Mouse (Mus musculus) granulocyte monocyte progenitor cell, adult 5-6 weeks (primary cell): ENCODE measurements around the gene Wipf2. TPM values are rescaled to one million over a fixed set of nuclear protein-coding genes. Genes with fewer than 3 reads are reported as not detected.
"Not testable (repeated sequence)": the region's sequence is repeated elsewhere in the genome, so short reads cannot be mapped to it uniquely, and the experiment has no call there.

Experiments
- ATAC-seq: replicated peaks from 2 replicates; pipeline ENCODE4 v1.8.0; 2016; ENCODE audit warnings: mild to moderate bottlenecking, moderate TSS enrichment, inconsistent platforms; ENCODE audit not compliant: poor library complexity, severe bottlenecking
- total RNA-seq, 2 experiments: library from RNA; stranded (forward) in 1 of 2; stranded (reverse) in 1 of 2; fragments of 200-712, 200-1000 nt in 1 of 2; fragments of >200 nt in 1 of 2; fragmentation: Nextera tagmentation in 1 of 2; gene quantifications; 2 replicates each; pipeline ENCODE4 v1.2.3; 2014 to 2017

The Wipf2 gene
- total RNA-seq (2014; fragmentation: Nextera tagmentation) = 8.6 and 11.4 TPM in 2 replicates
- 2.7 and 2.8 TPM in 2 replicates for total RNA-seq (2017)

DNA sequence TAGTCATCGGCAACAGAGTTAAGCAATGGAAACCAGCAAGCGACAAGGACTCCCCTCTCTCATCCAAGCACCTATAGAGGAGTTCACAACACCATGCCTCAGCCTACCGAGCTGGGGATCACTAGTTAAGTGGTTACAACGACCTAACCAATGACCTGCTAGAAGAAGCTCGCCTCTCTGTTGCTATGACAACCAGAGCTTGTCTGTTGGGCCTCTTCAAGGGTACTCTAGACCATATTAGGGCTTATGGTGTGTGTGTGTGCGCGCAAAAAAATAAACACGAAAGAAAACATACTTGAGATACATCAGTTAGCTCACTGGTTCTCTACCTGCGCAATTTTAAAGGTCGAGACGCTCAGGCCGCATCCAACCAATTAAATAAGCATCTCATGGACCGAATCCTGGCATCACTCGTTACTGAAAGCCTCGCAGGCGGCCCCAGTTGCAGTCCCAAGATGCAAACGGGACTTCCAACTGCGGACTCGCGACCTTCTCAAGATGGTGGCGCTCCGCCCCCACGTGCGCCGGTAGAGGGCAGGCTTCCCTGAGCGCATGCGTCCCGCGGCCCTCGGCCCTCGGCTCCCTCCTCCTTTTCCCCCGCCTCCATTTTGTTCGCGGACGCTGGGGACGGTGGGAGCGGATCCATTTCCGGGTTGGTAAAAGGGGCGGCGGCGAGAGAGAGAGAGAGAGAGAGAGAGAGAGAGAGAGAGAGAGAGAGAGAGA is at the start of gene Wipf2:
Gene Wipf2, plus strand, starts transcription at position 611 of the 723 bp plus-strand sequence.
- peak; percentile 95 for ATAC-seq

- ATAC-seq = peak; percentile 99
Measured at GRCm38 (mm10) chr11:98816706-98817239, 46.7 kb upstream of the Wipf2 start.

- ATAC-seq = no peak
Measured at GRCm38 (mm10) chr11:98820968-98821367, 42.5 kb upstream of the Wipf2 start.

DNA sequence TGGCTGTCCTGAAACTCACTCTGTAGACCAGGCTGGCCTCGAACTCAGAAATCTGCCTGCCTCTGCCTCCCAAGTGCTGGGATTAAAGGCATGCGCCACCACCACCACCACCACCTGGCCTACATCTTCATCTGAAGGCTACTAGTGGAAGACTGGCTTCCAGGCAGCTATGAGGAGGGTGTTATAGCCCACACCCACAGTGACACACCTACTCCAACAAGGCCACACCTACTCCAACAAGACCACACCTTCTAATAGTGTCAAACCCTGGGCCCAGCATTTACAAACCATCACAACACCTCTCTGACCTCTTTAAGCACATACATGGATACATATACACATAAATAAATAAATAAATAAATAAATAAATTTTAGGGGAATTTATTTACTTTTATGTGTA is 37.4 kb upstream of the Wipf2 start:
- ATAC-seq = not testable (repeated sequence)

DNA sequence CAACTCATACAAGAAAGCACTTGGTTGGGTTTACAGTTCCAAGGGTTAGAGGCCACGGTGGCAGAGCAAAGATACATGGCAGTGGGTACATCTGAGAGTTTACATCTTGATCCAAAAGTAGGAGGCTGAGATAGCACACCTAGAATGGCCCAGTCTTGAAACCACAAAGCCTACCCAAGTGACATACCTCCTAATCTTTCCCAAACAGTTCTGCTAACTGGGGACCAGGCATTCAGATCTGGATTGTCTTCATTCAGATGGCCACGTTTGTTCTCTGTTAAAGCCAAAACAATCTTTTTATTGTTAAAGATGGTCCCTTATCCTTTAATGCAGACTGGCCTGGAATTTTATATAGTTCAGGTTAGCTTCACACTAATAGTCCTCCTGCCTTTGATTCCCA is 35.6 kb upstream of the Wipf2 start:
- ATAC-seq = no peak

DNA sequence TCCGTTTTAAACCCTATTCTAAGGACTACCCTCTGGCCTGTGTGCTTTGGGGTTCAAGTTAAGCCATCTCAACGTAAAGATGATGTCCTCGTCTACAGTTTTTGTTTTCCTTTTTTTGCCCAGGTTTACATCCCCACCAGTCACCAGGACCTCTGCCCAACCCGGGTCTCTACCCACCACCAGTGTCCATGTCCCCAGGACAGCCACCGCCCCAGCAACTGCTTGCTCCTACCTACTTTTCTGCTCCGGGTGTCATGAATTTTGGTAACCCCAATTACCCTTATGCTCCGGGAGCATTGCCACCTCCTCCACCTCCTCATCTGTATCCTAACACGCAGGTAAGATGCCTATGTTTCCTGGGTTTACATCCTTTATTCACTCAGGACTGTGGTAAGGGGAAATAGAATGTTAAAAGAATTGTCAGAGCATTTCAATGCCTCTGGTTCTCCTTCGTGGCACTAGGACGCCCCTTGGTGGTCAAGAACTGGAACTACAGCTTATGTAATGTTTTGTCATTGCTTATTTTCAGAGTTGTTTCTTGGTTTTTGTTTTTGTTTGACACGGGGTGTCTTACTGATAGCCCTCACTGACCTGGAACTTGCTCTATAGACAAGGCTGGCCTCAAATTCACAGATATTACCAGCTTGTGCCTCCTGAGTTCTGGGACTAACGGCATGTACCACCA is 34.2 kb upstream of the Wipf2 start:
- ATAC-seq = peak; percentile 65

GRCm38 (mm10) chr11:98829875-98830274 is 33.6 kb upstream of the Wipf2 start:
- no peak for ATAC-seq

DNA sequence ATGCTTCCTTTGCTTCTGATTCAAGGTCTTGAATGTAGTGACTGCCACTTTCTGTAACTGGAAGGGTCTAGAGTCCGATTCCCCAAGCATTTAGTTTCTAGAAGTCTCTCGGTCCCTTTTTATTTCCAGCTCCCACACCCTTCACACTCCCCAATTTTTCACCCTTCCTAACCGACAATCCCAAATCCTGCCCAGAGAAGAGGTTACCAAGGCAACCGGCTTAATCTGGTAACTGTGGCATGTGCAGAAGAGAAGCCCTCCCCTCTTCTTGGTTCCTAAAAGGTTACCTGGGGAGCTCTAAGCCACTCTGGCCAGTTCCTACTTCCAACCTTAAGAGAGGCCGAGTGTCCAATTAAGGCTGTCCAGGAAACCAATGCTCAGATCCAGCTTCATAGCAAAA is 28.1 kb upstream of the Wipf2 start:
- no peak for ATAC-seq

- ATAC-seq = no peak
Measured at GRCm38 (mm10) chr11:98835725-98836124, 27.7 kb upstream of the Wipf2 start.

- ATAC-seq = no peak
Measured at GRCm38 (mm10) chr11:98836128-98836527, 27.3 kb upstream of the Wipf2 start.

GRCm38 (mm10) chr11:98836651-98837141 is 26.7 kb upstream of the Wipf2 start, which contains the start of gene Rapgefl1:
Gene Rapgefl1, plus strand, starts transcription at chr11:98836785.
- peak; percentile 93 for ATAC-seq

GRCm38 (mm10) chr11:98837231-98837704 is 26.2 kb upstream of the Wipf2 start:
- ATAC-seq = 0 out of 2 replicates have a peak, but pooled peaks have one; percentile 10

GRCm38 (mm10) chr11:98837917-98838316 is 25.5 kb upstream of the Wipf2 start:
- ATAC-seq = no peak

DNA sequence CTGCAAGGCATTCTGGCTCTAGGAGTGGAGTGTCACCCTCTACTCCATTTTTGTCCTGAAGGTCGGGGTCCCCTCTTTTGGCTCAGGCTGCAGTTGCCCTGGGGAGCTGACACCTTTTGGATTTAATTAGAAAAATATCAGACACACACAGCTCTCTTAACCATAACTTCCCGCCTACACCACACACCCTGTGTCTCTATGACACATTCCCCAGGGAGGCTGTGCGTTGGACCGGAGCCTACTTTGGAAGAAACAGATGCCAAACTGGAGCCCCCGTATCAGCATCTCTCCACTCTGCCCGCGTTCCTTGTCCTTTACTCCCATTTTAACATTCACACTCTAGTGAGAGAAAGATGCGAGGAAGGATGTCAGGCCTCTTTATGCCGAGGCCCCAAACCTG is 24.9 kb upstream of the Wipf2 start:
- no peak for ATAC-seq

DNA sequence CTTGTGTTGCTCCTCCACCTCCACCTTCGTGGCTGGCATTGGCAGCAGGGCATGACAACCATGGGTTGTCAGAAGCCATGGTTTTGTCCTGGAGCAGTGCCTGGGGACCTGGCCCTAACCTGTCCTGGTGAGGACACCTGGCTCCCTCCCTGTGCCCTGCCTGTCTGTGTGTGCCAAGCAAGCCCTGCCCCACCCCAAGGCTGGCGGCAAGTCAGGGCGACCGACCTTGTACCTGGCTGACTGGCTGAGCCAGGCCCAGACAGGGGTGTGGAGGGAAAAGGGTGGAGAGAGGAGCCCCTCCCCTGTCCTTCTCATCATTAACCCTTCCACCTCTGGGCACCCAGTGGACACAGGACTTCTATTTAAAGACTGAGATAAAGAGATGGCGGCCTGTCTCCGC is 24.0 kb upstream of the Wipf2 start:
- ATAC-seq = no peak

DNA sequence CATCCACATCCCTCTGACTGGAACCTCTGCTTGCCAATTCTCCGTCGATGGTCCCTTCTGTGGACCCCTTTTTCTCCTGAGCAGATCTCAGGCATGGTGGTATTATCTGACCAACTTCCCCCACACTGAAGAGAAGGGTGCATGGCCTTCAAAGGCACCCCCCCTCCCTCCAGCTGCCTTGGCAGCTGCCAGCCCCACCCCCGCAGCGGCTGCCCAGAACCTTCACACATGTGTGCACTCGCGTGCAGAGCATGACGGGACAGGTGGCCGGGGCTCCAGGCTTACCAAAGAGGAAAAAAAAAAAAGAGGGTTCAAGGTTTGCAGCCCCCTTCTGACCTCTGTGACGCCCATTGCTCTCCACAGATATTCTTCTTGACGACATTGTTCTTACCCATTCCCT is 23.5 kb upstream of the Wipf2 start:
- ATAC-seq = no peak

GRCm38 (mm10) chr11:98846016-98846415 is 17.4 kb upstream of the Wipf2 start:
- no peak for ATAC-seq

DNA sequence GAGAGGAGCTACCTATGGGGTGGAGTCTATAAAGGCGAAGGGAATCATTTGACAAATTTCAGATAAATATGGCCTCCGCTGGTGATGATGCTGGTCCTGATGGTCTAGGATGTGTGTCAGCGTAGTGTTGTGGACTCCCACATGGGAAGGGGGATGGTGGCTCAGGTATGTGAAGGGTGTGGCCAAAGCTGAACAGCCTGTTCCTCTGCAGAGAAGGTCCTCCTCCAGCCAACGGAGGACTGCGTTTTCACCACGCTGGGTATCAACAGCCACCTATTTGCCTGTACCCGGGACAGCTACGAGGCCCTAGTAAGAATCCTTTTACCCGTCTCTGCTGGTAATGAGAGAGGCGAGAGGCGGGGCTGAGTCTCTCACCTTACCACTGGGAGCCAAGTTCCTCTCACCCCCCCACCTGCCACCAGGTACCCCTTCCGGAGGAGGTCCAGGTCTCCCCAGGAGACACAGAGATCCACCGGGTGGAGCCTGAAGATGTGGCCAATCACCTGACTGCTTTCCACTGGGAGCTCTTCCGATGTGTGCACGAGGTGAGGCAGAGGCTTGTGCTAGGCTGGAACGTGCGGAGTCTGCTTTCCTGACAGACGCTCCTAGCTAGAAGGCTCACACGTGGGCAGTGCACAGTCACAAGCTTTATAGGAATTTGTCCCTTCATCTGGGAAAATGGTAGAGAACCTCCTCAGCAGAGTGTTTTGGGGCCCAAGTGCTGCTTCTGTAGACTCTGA is 16.4 kb upstream of the Wipf2 start:
- ATAC-seq = no peak

DNA sequence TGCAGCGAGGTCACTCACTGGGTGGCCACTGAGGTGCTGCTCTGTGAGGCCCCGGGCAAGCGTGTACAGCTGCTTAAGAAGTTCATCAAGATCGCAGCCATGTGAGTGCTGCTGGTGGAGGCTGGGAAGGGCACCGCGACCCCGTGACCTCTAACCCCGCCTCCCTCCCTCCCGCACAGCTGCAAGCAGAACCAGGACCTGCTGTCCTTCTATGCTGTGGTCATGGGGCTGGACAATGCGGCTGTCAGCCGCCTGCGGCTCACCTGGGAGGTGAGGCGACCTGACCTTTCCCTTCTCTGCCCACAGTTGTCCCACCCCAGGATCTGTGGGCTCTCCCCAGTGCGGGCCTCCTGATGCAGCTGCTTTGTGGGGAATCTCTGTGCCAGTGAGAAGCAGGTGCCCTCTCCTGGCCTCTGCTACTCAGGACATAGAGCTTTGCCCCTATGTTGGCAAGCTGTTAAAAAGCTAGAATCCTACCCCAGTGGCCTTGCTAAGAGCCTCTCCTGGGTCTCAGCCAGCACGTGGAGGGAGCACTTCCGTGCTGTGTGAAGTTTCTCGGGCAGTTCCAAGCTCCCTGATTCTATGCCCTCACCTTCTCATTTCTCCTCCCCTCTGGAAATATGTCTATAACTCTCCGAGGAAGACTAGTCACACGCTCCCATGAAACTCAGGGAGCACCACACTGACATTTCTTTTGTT is 14.1 kb upstream of the Wipf2 start:
- ATAC-seq = peak; percentile 21; the same call in 1 of the 2 replicates
